Mouse (Mus musculus) stomach, postnatal 0 days (tissue): ENCODE data around the gene Cyp2c23.

Experiments used
- CTCF ChIP-seq: IDR thresholded peaks from 2 replicates; pipeline ENCODE4 v1.5.1; 2016; ENCODE audit warnings: antibody characterized with exemption, low read depth, mild to moderate bottlenecking, moderate library complexity
- EP300 ChIP-seq: optimal IDR thresholded peaks from 2 replicates; pipeline ENCODE3; 2016; ENCODE audit warnings: antibody characterized with exemption

DNA sequence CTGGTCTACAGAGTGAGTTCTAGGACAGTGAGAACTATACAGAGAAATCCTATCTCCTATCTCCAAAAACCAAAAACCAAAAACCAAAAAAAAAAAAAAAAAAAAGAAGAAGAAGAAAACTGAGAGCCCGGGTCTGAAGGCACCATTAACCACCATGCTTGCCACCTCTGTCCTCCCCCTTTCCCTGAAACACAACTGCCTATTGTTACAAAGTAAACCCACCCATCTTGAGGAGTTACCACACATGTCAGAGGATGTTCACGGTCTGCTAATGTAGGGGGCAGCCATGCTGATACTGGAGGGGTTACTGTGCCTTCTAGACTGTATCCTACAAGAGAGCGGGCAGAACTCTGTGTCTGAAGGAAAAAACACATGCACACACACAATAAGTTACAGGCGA, 48.0 kb upstream of the Cyp2c23 start:
- no peak for TF ChIP-seq CTCF
- TF ChIP-seq EP300, result no peak
